Mouse (Mus musculus) erythroid progenitor cell, adult 5-6 weeks (primary cell): ENCODE results near the gene Mbip. TPM values are rescaled to one million over a fixed set of nuclear protein-coding genes. Genes with fewer than 3 reads are reported as not detected.

Experiments used
- ATAC-seq: replicated peaks from 2 replicates; pipeline ENCODE4 v1.8.0; 2016; ENCODE audit warnings: moderate number of reproducible peaks, mild to moderate bottlenecking, moderate TSS enrichment, inconsistent platforms; ENCODE audit not compliant: poor library complexity, low FRiP score, severe bottlenecking
- total RNA-seq, 2 experiments: library from RNA; stranded (forward) in 1 of 2; stranded (reverse) in 1 of 2; fragments of 150-400 nt in 1 of 2; fragments of 186-747, 209-891 nt in 1 of 2; gene quantifications; 2 replicates each; pipeline versions ENCODE4 v1.2.3 to v1.2.4; 2015 to 2017; ENCODE audit warnings: low replicate concordance in 2 of 2

The Mbip gene
- 8.8 and 12.3 TPM in 2 replicates for total RNA-seq (2015; ENCODE audit: low replicate concordance)
- 6.0 and 6.4 TPM in 2 replicates for total RNA-seq (2017; ENCODE audit: low replicate concordance)

DNA sequence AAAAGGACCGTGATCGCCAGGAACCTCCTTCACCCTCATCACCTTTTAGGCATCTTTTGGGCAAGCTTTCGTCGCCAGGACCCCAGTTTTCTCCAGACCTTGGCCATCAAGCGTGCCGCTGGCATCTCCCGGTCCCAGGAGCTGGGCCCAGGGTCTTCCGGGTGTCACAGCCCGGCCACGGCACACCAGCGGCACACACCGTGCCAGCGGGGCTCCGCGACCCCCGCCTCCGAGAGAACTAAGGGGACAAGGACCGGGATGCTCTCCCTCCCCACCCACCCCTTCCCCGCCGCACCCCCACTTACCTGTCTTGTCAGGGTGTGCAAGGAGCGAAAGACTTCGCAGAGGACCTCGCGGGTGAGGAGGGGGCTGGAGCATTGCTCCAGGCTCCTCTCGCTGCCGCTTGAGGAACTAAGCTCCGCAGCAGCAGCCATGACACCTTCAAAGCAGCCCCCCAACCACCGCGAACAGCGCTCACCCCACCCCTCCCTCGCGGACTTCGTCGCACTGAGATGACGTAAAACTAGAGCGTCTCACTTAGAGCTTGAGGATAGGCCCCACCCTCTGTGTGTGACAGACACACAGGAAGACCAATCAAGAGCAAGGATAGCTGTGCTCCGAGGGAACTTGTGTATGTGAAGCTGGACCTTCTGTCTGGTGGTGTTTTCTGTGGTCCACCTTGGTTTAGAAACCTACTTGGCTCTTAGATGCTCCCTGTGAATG lies at the start of gene Mbip:
Mbip (minus strand) TSS at position 528 of the 723 bp plus-strand sequence.
- ATAC-seq = peak; percentile 98

DNA sequence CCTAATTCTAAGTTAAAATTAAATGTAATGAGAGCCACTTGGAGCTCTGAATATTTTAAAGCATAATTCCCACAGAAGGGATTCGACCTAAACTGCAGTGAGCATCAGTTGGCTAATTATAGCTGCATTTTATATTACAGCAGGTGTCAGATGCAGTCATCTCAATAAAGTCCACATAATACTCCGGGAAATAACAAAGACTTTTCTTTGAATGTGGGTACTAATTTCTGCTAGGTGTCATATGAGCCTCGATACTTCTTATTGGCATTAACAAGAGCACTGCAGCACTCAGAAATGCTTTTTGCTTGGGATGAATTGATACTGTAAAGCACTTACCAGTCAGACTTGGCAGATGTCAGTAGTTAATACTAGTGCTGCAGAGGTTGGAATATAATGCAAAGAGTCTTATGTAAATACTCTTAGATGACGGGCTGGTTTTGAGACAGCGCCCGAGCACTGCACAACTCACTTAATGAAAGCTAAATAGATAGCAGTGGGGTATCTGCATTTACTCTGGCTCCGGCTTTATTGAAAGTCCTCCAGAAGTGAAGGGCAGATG lies 42.0 kb upstream of the Mbip start:
- ATAC-seq = no peak

DNA sequence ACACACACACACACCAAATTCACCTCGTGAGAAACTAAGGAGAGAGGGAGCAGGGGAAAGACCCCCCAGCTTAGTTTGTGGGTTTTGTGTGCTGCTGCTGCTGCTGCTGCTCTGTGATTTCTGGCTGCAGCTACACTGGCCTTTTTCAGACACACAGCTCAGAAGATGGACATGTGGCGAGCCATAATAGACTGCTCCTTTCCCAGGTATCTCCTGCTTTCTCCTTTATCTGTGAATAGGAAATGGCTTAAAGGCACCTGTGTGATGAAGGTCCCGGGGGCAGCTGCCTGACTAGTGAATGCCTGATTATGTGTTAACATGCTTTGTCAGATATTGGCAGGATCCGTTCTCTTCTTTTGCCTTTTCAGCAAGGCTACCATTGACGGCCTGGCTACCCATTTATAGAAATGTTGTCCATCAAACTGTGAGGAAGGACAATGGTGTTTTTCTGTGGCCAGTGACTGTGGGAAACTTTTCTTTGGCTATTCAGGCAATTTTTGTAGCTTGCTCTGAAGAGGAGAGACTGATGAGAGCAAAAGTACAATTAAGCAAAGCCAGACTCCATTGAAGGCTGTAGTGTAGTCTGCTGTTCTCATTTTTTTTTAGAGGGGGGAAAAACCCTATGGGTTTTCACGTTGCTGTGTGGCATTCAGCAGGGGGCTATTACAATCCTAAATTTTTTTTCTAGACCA lies 41.4 kb upstream of the Mbip start:
- no peak for ATAC-seq

DNA sequence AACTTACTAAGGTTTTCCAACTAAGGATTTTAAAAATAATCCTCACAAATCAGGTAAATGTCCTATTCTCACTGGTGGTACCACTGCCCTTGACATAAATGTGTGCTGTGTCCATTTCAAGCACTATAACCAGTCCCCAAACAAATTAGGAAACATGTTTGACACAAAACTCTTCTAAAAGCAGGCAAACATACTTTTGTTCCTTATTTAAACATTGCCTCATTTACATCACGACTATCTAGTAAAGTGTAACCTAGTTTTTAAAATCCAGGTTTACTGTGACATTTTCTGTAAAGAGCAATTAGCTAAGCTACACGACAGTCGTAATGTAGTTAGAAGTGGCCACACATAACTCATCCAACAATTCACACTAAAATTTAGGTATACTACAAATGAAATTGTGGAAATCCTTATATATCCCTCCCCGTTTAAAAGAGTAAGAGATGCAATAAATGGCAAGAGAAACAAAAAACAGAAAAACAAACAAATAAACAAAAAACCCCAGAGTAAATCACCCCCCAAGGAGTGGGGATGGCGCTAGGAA lies 851 bp downstream of the Mbip start:
- no peak for ATAC-seq

DNA sequence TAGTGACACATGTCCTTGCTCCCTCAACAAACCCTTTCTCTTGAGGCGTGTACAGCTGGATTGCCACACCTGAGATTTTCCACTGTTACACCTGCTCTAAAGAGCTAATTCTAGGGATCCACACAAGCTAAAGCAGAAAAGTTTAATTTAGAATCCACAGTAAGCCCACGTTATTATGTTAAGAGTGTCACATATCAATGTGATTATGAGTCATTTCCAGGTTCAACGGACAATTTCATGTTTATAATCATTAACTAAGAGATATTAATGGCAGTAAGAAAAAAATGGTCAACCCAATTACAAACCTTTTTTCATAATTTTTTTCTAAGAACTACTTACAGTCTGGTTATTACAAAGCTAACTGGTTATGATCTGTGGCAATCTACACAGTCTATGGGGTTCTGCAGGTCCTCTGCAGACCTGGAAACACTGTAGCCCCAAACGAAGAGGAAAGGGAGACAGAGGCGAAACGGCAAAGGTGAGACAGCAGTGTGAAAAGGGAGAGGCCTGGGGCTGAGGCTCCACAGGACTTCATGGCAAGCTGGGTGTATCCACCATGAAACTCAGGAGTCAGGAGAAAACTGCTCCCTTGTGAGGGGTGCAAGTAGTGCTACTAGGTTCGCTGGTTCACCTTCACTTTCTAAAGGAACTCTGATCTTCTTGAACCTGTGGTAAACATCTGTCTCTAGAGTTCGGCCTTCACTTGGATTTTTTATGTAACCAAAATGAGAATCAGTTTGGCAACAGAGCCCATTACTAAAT lies 6.2 kb downstream of the Mbip start:
- ATAC-seq = no peak

- no peak for ATAC-seq
Observed at GRCm38 (mm10) chr12:56333461-56333860, 12.2 kb downstream of the Mbip start.

DNA sequence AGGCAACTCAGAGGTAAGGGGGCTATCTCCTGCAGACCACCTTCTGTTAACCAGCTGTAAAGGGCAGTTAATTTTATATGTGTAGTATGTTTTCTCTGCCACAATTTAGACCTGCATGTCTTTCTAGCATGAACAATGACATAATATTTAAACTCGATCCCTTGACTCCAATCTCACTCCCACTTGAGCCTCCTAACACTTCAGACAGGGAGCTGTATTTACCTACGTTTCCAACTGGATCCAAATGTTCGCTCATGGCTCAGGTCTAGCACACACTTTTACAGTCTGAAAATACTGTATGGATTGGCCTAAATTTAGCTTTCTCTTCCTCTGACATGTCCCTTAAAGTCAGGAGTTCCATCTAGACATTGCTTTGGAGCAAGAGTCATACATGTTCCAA lies 13.2 kb downstream of the Mbip start:
- no peak for ATAC-seq

- ATAC-seq = no peak
Observed at GRCm38 (mm10) chr12:56327448-56327998, 18.2 kb downstream of the Mbip start.

DNA sequence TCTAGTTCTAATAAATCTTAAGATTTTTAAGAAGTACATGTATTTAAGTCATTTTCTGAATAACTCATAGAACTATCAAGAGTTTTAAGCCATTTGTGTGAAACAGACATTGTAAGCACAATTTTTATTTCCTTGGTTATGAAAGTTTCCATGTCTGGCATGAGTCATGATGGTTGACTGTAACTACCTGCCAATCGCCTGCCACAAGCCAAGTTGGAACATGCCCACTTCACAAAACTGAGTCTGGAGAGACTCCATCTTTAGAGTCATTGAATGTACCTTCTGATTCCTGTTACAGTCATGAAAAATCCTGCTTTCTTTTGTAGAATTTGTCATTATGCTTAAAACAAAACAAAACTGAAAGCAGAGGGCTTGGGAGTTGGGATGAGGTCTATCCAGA lies 19.8 kb downstream of the Mbip start:
- no peak for ATAC-seq

- no peak for ATAC-seq
Observed at GRCm38 (mm10) chr12:56318941-56319340, 26.8 kb downstream of the Mbip start.

- ATAC-seq = no peak
Observed at GRCm38 (mm10) chr12:56318059-56318458, 27.6 kb downstream of the Mbip start.

DNA sequence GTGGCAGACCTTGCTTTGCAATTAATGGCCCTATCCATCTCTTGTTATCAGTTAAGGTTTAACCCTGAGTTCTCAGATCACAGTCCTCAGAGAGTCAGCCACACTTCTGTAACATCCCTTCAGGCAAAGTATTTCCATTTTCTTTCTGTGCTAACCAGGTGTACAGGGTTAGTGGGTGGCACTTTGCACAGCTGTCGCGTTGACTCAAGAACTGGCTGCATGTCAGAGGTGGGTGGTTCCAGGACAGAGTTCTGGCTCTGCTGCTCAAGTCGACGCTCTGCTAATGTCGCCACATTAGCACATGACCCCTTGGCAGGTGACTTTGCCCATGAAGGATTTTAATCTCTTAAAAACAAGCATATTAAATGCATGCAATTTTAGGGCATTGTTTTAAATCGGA lies 39.9 kb downstream of the Mbip start:
- ATAC-seq = no peak

- ATAC-seq = no peak
Observed at GRCm38 (mm10) chr12:56302321-56303017, 43.2 kb downstream of the Mbip start.

DNA sequence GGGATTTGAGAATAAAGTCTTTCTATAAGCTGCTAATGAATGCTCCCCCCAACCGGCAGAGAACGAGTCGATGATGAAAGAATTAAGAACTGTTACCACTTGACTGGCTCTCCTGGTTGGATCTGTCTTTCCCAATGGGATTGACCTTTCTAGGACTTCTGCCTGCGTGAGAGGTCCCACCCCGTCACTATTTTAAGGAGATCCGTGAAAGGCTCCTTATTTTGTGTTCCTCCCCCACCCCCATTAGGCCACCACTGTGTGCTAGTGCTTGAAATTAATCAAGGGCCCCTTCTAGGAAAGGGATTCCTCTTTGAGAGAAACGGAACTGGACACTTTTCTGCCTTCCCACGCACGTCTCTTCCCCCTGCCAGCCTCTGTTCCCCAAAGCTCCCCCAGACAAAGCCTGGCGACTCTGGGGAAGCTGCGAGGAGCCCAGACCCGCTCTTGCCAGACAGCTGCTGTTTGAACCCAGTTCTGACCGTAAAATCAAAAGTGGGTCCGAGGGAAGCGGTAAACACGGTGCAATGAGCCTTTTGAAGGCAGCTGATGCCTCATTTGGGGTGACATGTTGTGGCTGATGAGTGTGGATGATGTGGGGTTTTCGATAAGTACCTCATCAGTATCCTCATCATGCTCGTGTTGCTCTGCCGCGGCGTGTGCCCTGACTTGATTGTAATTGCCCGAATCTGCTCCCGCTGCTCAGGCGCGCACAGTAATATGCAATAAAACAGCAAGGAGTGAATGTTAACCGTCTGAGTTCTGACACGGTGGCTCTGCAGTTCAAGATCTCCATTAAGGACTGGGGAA lies 44.0 kb downstream of the Mbip start:
- no peak for ATAC-seq

- ATAC-seq = no peak
Observed at GRCm38 (mm10) chr12:56299610-56300009, 46.1 kb downstream of the Mbip start.

GRCm38 (mm10) chr12:56298919-56299318 lies 46.8 kb downstream of the Mbip start:
- no peak for ATAC-seq

GRCm38 (mm10) chr12:56297921-56298830 lies 47.5 kb downstream of the Mbip start:
- ATAC-seq = no peak
